In the genomic region with DNA sequence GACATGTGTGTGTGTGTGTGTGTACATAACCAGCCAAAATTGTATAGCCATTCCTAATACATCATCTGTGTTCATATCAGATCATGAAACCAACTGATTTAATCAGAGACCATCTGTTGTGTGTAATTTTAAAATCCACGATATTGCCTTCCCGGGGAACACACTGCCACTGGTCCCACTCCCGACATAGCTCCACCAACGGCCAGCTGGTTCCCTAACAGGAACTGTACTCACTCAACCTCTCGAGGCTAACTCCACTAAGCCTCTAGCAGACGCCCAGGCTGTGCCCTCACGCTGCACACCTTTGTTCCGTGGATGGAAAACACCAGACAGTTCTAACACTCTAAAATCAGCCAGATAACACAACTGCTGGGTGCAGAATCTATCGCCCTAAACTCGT, we compare ENCODE assay signal across 20 mouse cellular contexts. TPM values are rescaled to one million over a fixed set of nuclear protein-coding genes. Genes with fewer than 3 reads are reported as not detected.
DNase-seq lines count a peak whose midpoint lies in the region; ATAC-seq lines count a peak whose summit lies in the region.
"Had no signal": no experiment of that assay in that cellular context is flagged by ENCODE, and none has a peak within 500 bp of the region (broad histone marks: within the 10 kb centered on the region; RNA-seq: fewer than 3 reads in every experiment).

No protein-coding gene starts in this region.

- WGBS in hindbrain, embryonic 13.5 days = 83% methylated on average over 10 of the region's 10 CpGs

- no peaks in the 10 kb centered on the region for H3K27me3 ChIP-seq in hindbrain, embryonic 13.5 days
- H3K27me3 ChIP-seq: limb, embryonic 12.5 days; liver, embryonic 13.5 days; lung, embryonic 15.5 days; stomach, embryonic 15.5 days had no signal

- H3K9me3 ChIP-seq in hindbrain, embryonic 13.5 days = no peaks in the 10 kb centered on the region
- H3K9me3 ChIP-seq: limb, embryonic 12.5 days; liver, embryonic 13.5 days; lung, embryonic 15.5 days; stomach, embryonic 15.5 days had no signal

- H3K4me2 ChIP-seq in hindbrain, embryonic 13.5 days = no peak overlapping the region
- H3K4me2 ChIP-seq: limb, embryonic 12.5 days; liver, embryonic 13.5 days; lung, embryonic 15.5 days; stomach, embryonic 15.5 days had no signal

- ATAC-seq in hindbrain, embryonic 13.5 days (ENCODE audit: low FRiP score) = no peak
- no peak for ATAC-seq in monocyte, adult 5-6 weeks (replicated peaks; ENCODE audit: insufficient number of reproducible peaks, low FRiP score, low TSS enrichment, poor library complexity, severe bottlenecking)

- no peak overlapping the region for H3K9ac ChIP-seq in hindbrain, embryonic 13.5 days
- H3K9ac ChIP-seq: limb, embryonic 12.5 days; liver, embryonic 13.5 days; lung, embryonic 15.5 days; stomach, embryonic 15.5 days had no signal

- H3K4me1 ChIP-seq in hindbrain, embryonic 13.5 days (replicated peaks) = peaks cover 3% of the 10 kb centered on the region
- H3K4me1 ChIP-seq: liver, embryonic 13.5 days; lung, embryonic 15.5 days; stomach, embryonic 15.5 days had no signal

- H3K4me3 ChIP-seq in hindbrain, embryonic 13.5 days = no peak overlapping the region
- H3K4me3 ChIP-seq: limb, embryonic 12.5 days; liver, embryonic 13.5 days; lung, embryonic 15.5 days; stomach, embryonic 15.5 days had no signal

- peak; percentile 54 for DNase-seq in heart, adult 11 months
- DNase-seq in heart, adult 9 months (ENCODE audit: low spot score in 2 of 2) = no peak
- peak; percentile 11 to 17 for DNase-seq in frontal cortex, postnatal 14 days (ENCODE audit: low spot score in 2 of 2)
- DNase-seq in layer of hippocampus, postnatal 10 days (ENCODE audit: low spot score in 2 of 2) = peak; percentile 9 to 21
- peak; percentile 6 for DNase-seq in right cerebral cortex, postnatal 14 days
- no peak for DNase-seq in kidney, postnatal 36 days
- DNase-seq: adrenal gland, adult 8-10 months; cerebellum, adult 18-20 months; cerebellum, postnatal 36 days; kidney, adult 8-10 months; liver, embryonic 13.5 days; midbrain, embryonic 14.5 days; spleen, adult 18-20 months had no signal

- H3K27ac ChIP-seq in hindbrain, embryonic 13.5 days = no peak overlapping the region
- H3K27ac ChIP-seq: limb, embryonic 12.5 days; liver, embryonic 13.5 days; lung, embryonic 15.5 days; stomach, embryonic 15.5 days had no signal

- no peaks in the 10 kb centered on the region for H3K36me3 ChIP-seq in hindbrain, embryonic 13.5 days
- H3K36me3 ChIP-seq: limb, embryonic 12.5 days; liver, embryonic 13.5 days; lung, embryonic 15.5 days; stomach, embryonic 15.5 days had no signal

RNA-seq across cellular contexts. Expression of a gene that starts 40.2 kb away (rescaled TPM):
- under 1 TPM; 0.20 to 0.25 TPM for total RNA-seq in layer of hippocampus, postnatal 10 days (2021)
- polyA plus RNA-seq in hindbrain, embryonic 13.5 days (2015; fragmentation: Nextera tagmentation; extraction: Ambion mirVana) = 0.08 and 0.26 TPM in 2 replicates
- not detected in 3 replicates for total RNA-seq in monocyte, adult 5-6 weeks (2017)
- total RNA-seq: hematopoietic stem cell, adult 5-6 weeks; megakaryocyte progenitor cell, adult 5-6 weeks had no signal
- polyA plus RNA-seq: midbrain, embryonic 14.5 days had no signal

RNA-seq across cellular contexts. Expression of a gene that starts 45.4 kb away (rescaled TPM):
- 100 to 1,000 TPM; 104 to 107 TPM for total RNA-seq in layer of hippocampus, postnatal 10 days (2021)
- polyA plus RNA-seq in hindbrain, embryonic 13.5 days (2015; fragmentation: Nextera tagmentation; extraction: Ambion mirVana) = 182 and 185 TPM in 2 replicates
- 164 to 200 TPM (median 187 TPM) in 3 replicates for total RNA-seq in monocyte, adult 5-6 weeks (2017)

Comparison
In these comparisons a context has a peak if more than half of its experiments do, and no peak if none do; other contexts are left out.
1. DNase-seq: peak in heart, adult 11 months (single experiment), frontal cortex, postnatal 14 days (2 of 2), layer of hippocampus, postnatal 10 days (2 of 2) and right cerebral cortex, postnatal 14 days (single experiment); none in heart, adult 9 months (0 of 2) and kidney, postnatal 36 days (0 of 2).